Mouse (Mus musculus) c-Kit-positive CD71-positive TER-119-negative erythroid progenitor cells, embryonic 14.5 days (primary cell): ENCODE measurements around the gene Plin2.
"Not testable (repeated sequence)": the region's sequence is repeated elsewhere in the genome, so short reads cannot be mapped to it uniquely, and the experiment has no call there.

Source experiments
- DNase-seq: peaks from one replicate; pipeline ENCODE4 v3.0.0-alpha.2; 2013; ENCODE audit warnings: low read depth

The Plin2 gene

DNA sequence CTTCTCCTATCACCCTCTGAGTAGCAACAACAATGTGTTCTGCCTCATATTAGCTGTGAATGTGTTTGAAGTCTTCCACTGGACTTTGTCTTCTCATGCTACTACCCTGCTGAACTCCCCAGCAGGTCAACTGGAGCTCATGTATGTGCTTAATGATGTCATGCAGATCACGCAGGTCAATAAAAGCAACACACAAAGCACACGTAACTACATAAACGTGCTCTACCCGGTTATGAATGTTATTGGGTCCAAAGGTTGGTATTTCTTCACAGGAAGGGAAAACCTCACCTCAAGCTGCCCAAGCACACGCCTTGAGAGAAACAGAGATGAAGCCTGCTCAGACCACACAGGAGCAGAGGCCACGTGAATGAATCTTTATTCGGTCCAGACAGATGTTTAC lies 43.4 kb downstream of the Plin2 start:
- DNase-seq = not testable (repeated sequence)

DNA sequence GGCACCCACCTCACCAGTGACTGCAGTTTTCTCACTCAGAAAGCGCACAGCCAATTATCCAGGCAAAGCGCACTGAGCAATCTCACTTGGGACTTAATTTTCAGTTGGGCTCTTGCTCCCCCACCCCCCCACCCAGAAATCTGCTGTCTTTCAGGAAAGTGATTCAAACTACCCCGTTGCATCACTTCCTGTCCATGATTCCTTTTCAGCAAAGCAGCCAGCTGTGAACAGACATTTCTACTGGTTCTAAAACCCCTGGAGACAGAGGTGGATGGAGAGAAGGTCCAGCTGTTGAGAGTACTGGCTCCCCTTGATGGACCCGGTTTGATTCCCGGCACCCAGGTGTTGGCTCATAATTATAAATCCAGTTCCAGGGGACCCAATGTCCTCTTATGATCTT lies 44.4 kb downstream of the Plin2 start:
- no peak for DNase-seq

DNA sequence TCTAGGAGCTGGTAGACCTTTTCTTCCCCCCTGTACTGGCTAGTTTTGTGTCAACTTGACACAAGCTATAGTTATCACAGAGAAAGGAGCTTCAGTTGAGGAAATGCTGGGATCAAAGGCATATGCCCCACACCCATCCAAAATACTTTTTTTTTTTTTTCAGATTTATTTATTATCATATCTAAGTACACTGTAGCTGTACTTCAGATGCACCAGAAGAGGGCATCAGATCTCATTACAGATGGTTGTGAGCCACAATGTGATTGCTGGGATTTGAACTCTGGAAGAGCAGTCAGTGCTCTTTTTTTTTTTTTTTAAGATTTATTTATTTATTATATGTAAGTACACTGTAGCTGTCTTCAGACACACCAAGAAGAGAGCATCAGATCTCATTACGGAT lies 47.3 kb downstream of the Plin2 start:
- DNase-seq = not testable (repeated sequence)

DNA sequence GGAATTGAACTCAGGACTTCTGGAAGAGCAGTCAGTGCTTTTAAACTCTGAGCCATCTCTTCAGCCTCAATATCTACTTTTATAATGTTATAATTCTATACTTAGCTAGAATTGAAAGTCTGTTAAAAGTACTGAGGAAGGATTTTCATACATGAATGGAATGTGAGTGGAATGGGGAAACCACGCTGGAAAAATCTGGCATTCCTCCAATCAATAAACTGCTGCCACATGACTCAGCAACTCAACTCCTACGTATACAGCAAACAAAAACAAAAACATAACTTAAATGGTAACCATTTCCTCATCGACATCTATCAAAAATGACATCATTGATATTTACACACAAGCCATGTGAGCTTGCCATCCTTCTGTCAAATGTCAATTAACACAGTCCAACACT lies 47.7 kb downstream of the Plin2 start:
- no peak for DNase-seq

DNA sequence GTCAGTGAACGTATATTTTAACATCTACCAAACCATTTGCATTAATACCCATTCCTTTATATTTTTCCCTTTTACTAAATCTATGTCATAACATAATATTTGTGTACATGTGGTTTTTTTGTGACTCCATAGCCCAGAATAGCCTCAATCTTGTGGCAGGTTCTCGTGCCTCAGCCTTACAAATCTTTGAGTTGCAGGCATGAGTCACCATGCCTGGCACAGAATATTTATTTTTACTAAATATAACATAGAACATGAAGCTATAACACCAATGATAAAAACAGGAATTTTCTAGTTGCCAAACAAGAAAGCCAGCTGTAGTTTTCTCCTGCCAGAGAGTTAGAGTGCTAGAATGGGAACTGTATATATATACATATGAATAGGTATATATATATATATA lies 49.4 kb downstream of the Plin2 start:
- no peak for DNase-seq

DNA sequence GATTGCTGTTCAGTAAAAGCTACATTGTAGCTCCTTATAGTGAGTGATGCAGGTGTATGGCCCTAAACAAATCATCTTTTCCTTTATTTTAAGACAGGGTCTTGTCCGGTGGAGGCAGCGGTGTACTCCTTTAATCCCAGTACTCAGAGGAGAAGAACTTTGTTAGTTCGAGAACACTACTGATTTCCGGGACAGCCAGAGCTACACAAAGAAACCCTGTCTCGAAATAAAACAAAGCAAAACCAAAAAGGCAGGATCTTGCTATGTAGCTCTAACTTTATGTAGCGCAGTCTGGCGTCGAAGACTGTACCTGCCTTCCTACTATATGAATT lies 57.6 kb downstream of the Plin2 start:
- DNase-seq = no peak

DNA sequence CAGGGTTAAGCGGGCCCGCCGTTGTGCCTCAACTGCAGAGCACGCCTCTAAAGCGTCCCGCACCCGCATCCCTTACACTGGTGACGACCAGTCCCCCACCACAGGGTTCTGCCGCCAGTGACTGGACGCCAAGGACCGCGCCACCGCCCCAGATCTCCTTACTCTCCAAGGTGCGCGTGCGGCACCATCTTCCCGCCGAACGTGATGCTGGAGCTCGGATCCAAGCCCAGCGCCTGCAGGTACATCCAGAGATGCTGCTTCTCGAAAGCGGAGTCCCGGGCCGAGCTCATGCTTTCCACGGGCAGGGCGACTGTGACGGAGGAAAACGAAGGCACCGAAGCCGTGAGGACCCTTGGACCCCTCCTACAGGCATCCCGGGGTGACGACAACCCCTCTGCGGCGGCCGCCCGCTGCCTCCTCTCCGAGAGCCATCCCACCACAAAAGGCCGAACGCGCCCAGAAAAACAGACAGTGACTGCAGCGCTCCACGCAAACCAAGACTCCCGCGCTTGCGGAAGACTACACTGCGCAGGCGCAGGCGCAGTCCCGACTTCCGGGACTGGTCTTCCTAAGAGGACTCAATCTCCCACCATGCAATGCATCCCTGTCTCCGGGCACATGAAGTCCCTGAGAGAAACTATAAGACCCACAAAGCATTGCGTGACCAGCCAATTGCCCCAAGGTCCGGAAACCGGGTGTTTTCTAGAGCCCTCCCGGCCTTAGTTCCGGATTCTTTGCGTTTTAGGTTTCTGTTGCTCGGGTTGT lies 58.2 kb downstream of the Plin2 start, which contains the start of gene Haus6:
Haus6 (minus strand) TSS at position 532 of the 765 bp plus-strand sequence.
- DNase-seq = peak; percentile 95
